Mouse (Mus musculus): ENCODE measurements around the gene Riox2.

Gene Riox2

GRCm38 (mm10) chr16:59521752-59522423 lies 50.3 kb downstream of the Riox2 start:
- DNase-seq, result no peak

GRCm38 (mm10) chr16:59526939-59527338 lies 55.4 kb downstream of the Riox2 start:
- DNase-seq, result no peak

GRCm38 (mm10) chr16:59529570-59529969 lies 58.0 kb downstream of the Riox2 start:
- DNase-seq, result no peak

- DNase-seq, result no peak
Measured at GRCm38 (mm10) chr16:59531243-59531642, 59.7 kb downstream of the Riox2 start.

GRCm38 (mm10) chr16:59532561-59532960 lies 61.0 kb downstream of the Riox2 start:
- DNase-seq, result no peak

GRCm38 (mm10) chr16:59534349-59534748 lies 62.8 kb downstream of the Riox2 start:
- peak in 1 of 2 experiments; percentile 9 for DNase-seq

GRCm38 (mm10) chr16:59535673-59536072 lies 64.1 kb downstream of the Riox2 start:
- no peak for DNase-seq

GRCm38 (mm10) chr16:59540944-59541343 lies 69.4 kb downstream of the Riox2 start:
- DNase-seq, result no peak

GRCm38 (mm10) chr16:59541382-59541781 lies 69.8 kb downstream of the Riox2 start:
- DNase-seq, result no peak
